Mouse (Mus musculus) gastrocnemius, postnatal 25 days (tissue): ENCODE measurements around the gene Vtn. TPM values are rescaled to one million over a fixed set of nuclear protein-coding genes. Genes with fewer than 3 reads are reported as not detected.

Experiments
- DNase-seq: peaks from one replicate; pipeline ENCODE4 v3.0.0; 2022
- total RNA-seq, 2 experiments: library from RNA; stranded (reverse); gene quantifications; 1 replicate in 1 of 2; 2 replicates in 1 of 2; pipeline ENCODE4 v1.2.3; 2021

Vtn gene
- total RNA-seq, 2 experiments from 2014 or later = 11.0 to 12.5 TPM

- DNase-seq = no peak
These were observed 35.6 kb downstream of the Vtn start for GRCm38 (mm10) chr11:78534516-78534915.

GRCm38 (mm10) chr11:78535376-78536079, 36.6 kb downstream of the Vtn start:
- peak; percentile 35 for DNase-seq

- peak; percentile 98 for DNase-seq
These were observed 37.3 kb downstream of the Vtn start, which contains the start of the genes Tnfaip1 and Ift20 for GRCm38 (mm10) chr11:78536080-78536689. TSS of gene Tnfaip1 (minus strand) at chr11:78536332. TSS of gene Ift20 (plus strand) at chr11:78536361.

- DNase-seq = no peak
These were observed 37.8 kb downstream of the Vtn start for GRCm38 (mm10) chr11:78536690-78537084.

DNA sequence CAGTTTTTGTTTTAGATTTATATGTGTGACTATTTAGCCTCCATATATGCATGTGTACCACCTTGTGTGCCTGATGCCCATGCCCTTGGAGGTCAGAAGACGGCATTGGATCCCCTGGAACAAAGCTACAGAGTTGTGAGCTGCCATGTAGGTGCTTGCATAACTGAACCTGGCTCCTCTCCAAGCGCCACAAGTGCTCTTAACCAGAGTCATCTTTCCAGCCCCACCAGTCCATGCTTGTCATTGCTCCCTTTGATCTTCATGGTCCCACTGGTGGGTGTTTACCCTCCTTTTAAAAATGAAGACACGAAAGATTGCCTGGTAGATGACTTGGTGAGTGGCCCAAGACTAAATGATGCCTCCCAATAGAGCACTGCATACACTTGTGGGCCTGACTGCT, 41.5 kb downstream of the Vtn start:
- no peak for DNase-seq

DNA sequence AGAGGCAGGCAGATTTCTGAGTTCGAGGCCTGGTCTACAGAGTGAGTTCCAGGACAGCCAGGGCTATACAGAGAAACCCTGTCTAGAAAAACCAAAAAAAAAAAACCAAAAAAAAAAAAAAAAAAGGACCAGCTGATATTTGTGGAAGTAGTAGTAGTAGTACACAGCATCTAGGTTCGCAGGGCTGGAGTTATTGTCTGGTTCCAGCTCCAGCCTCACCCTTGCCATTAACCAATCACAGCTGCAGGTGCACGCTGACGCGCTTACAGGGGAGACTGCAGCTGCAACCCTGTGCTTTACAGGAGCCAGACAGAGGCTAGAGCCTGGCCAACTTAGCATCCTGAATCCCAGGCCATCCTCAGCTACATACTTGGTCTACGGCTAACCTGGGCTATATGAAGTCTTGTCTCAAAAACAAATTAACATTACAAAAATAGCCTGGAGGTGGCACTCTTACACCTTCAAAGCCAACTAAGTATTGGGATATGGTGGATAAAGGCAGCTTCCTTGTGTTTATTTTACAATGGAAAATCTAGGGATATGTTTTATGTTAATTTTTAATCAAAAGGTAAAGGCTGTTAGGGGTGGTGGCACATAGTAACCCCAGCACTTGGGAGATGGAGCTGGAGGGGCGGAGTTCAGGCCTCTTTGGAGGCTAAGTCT, 45.7 kb downstream of the Vtn start:
- DNase-seq = no peak

GRCm38 (mm10) chr11:78545181-78545580, 46.3 kb downstream of the Vtn start:
- no peak for DNase-seq

GRCm38 (mm10) chr11:78547718-78548460, 49.0 kb downstream of the Vtn start:
- DNase-seq = no peak

DNA sequence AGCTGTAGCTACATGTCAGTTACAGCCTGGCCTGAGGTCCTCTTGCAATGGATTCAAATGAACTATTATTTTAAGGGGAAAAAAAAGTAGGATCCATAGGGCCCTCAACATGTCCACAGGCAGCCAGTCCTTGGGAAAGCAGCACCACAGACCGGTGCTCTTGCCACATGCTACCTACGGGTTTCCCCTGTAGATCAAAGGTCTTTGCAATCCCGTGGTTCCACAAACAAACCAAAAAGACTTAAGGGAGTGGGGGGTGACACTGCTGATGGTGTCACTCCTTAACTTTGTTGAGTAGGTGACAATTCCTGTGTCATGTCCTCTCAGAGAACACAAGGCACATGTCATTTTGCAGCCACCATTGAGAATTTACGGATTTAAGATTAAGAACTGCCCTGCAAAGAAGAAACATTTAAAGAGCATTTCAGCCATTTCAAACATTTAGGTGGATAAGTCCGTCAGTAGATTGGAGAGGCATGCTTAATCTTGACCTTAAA, 50.6 kb downstream of the Vtn start:
- no peak for DNase-seq

- peak; percentile 97 for DNase-seq
These were observed 51.5 kb downstream of the Vtn start, which contains the start of gene Tmem97 for GRCm38 (mm10) chr11:78550168-78551058. TSS of gene Tmem97 (minus strand) at chr11:78550777.

- DNase-seq = no peak
These were observed 52.1 kb downstream of the Vtn start for GRCm38 (mm10) chr11:78551059-78551398.

Other genes with a start within 250 kb of the Vtn start
- gene 2610507B11Rik, start 237.3 kb upstream of the Vtn start, total RNA-seq = 100 to 1,000 TPM; 206 to 226 TPM
- gene BC030499, start 208.2 kb upstream of the Vtn start, total RNA-seq = 1 to 10 TPM in 1 of 2 experiments, under 1 TPM in 1; 0.82 to 1.4 TPM
- 1 to 10 TPM; 3.1 to 4.2 TPM for gene Spag5, start 197.6 kb upstream of the Vtn start, total RNA-seq
- gene Aldoc, start 176.1 kb upstream of the Vtn start, total RNA-seq = 1 to 10 TPM; 2.5 to 2.6 TPM
- 10 to 100 TPM; 18.3 to 20.4 TPM for gene Pigs, start 170.7 kb upstream of the Vtn start, total RNA-seq
- gene Unc119, start 155.6 kb upstream of the Vtn start, total RNA-seq = 10 to 100 TPM in 1 of 2 experiments, 1 to 10 TPM in 1; 8.4 to 10.5 TPM
- gene Foxn1, start 112.5 kb upstream of the Vtn start, total RNA-seq = not detected
- not detected for gene Slc13a2, start 76.9 kb upstream of the Vtn start, total RNA-seq
- gene Slc46a1, start 33.4 kb upstream of the Vtn start, total RNA-seq = 1 to 10 TPM; 1.4 to 1.5 TPM
- under 1 TPM; 0.67 to 1.00 TPM for gene Sarm1, start 1.3 kb upstream of the Vtn start, total RNA-seq
- not detected for gene Sebox, start 4.4 kb downstream of the Vtn start, total RNA-seq
- gene Tmem199, start 13.1 kb downstream of the Vtn start, total RNA-seq = 10 to 100 TPM; 12.3 to 13.6 TPM
- gene Poldip2, start 13.1 kb downstream of the Vtn start, total RNA-seq = 100 to 1,000 TPM in 1 of 2 experiments, 10 to 100 TPM in 1; 97.5 to 106 TPM
- gene Tnfaip1, start 37.2 kb downstream of the Vtn start, total RNA-seq = 10 to 100 TPM; 35.9 to 38.0 TPM
- 10 to 100 TPM; 21.4 to 21.7 TPM for gene Ift20, start 37.3 kb downstream of the Vtn start, total RNA-seq
- 1 to 10 TPM; 3.2 to 3.7 TPM for gene Tmem97, start 51.7 kb downstream of the Vtn start, total RNA-seq
- 1 to 10 TPM; 5.6 to 5.7 TPM for gene Nlk, start 198.3 kb downstream of the Vtn start, total RNA-seq